Mouse (Mus musculus) activated CD4-positive, CD25-positive, alpha-beta regulatory T cell, adult 4 months (primary cell): ENCODE measurements around the gene Gm20388. TPM values are rescaled to one million over a fixed set of nuclear protein-coding genes. Genes with fewer than 3 reads are reported as not detected.

Experiments
- ATAC-seq: one replicate; pipeline ENCODE4 v1.8.0; 2017
- polyA plus RNA-seq, 2 experiments: library from polyadenylated mRNA; unstranded; fragments of 100-300 nt; shearing (Covaris generic); gene quantifications; one replicate each; pipeline ENCODE4 v1.2.1; 2017

Gm20388 gene
- polyA plus RNA-seq, 2 experiments from 2014 or later: 9.9 to 12.3 TPM

GRCm38 (mm10) chr8:122110240-122110866 lies 2199.7 kb downstream of the Gm20388 start:
- ATAC-seq: no peak

- ATAC-seq: no peak
Measured at GRCm38 (mm10) chr8:122110867-122111253, 2200.2 kb downstream of the Gm20388 start.

DNA sequence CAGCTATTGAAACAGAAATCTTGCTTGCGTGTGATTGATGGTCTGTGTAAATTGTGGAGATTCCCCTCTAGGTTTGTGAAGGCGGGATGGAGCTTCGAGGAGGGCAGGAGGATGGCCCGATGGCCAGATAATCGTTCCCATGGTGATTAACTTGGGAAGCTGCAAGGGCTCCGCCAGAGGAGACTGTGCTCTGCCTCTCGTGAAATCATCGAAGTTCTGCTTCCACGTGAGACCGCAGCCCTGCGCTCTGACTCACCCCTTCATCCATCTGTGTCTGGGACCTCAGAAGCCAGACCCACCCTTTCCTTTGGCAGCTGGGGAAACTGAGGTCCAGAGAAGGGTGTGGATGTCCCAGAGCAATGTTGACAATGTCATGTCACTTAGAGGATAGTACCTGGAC lies 2201.1 kb downstream of the Gm20388 start:
- no peak for ATAC-seq

GRCm38 (mm10) chr8:122112264-122112965 lies 2201.8 kb downstream of the Gm20388 start:
- no peak for ATAC-seq

DNA sequence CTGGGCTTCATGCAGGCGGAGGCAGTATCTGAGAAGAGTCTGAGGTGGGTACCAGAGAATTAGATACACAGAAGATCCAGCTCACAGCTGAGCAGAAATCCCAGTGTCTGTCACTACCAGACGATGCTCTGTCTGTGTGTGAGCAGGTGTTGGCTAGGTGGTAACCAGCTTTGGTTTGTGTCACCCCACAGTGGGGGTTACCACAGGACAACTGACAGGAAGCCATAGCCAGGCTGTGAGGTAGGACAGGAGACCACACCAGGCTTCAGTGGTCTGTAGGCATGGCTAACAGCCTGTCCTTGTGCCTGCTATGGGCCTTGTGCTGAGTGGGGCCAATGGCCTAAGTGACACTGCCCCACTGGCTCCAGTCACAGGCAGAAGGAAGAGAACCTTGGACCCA lies 2204.2 kb downstream of the Gm20388 start:
- no peak for ATAC-seq

DNA sequence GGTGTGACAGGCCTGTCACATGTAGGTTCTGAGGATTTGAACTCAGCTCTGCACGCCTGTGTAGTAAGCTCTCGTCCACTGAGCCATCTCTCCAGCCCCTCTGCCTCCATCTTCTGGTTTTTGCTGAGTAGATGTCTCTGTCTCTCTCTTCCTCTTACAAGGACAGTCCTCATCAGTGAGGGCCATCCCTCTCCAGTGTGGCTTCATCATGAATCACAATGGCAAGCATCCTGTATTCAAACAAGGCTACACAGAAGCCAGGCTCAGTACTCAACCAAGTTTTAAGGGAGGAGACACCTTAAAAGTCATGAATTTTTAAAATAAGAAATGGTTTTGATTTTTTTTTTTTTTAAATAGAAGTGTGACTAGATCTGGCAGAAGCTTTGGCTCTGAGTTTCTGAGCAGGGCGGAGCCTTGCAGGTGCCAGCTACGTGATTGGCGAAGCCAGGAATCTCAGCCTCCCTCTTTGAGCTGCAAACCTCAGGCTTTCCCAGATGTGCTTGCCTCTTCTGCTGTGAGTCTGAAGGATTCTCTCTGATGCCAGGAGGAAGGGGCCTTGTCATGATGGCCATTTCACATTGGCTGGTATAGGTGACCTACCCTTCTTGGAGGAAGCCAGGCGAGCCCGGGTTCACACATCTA lies 2206.2 kb downstream of the Gm20388 start:
- no peak for ATAC-seq

DNA sequence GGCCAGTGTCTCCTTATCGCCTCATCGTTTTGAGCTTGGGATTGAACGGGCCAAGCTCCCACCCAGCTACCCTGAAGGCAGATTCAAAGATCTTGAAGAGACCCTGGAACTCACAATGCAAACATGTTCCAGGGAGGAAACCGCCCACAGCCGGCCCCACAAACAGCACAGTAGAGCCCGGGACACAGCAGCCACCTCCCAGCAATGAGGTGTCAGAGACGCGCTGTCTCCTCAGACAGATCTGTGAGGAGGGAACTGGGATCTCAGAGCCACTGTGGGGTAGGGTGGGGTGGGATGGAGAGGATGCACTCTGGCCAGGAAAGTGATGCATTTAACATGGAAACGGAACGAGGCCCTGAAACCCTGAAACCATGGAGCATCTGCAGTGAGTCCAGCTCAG lies 2207.5 kb downstream of the Gm20388 start:
- ATAC-seq: no peak

GRCm38 (mm10) chr8:122118536-122118935 lies 2207.9 kb downstream of the Gm20388 start:
- ATAC-seq: no peak

DNA sequence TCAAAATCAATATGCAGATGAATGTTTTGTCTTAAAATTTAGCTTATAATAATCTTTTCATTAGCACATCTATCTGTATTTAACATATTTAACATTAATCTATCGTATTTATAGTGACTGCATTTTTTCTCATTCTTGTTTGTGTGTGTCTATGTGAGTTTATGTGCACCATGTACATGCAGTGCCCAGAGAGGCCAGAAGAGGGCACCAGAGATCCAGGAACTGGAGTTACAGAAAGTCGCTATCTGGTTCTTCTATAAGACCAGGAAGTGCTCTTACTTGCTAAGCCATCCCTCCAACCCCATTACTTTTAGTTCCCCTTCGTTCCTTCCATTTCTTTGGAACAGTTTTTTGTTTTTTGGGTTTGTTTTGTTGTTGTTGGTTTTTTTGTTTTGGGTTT lies 2213.7 kb downstream of the Gm20388 start:
- no peak for ATAC-seq

GRCm38 (mm10) chr8:122126659-122127058 lies 2216.0 kb downstream of the Gm20388 start:
- ATAC-seq: no peak

DNA sequence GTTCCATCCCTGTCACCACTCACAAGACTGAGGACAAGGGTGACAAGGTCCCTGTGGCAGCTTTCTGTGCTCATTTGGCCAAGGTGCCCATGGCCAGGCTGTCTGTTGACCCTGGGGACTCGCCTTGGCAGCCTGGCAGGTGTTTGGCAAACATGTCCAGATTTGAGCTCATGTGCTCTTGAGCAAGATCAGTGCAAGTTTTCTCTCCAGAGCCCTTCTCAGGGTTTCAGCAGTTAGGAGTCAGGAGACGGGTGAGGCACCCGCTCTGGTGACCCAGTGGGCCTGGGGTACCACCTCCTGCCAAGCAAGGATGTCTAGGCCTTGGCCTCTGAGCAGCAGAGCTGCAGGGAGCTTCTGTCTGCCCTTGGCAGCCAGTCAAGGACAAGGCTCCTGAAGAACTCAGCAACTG lies 2223.5 kb downstream of the Gm20388 start:
- ATAC-seq: no peak

- ATAC-seq: no peak
Measured at GRCm38 (mm10) chr8:122135494-122135893, 2224.9 kb downstream of the Gm20388 start.

DNA sequence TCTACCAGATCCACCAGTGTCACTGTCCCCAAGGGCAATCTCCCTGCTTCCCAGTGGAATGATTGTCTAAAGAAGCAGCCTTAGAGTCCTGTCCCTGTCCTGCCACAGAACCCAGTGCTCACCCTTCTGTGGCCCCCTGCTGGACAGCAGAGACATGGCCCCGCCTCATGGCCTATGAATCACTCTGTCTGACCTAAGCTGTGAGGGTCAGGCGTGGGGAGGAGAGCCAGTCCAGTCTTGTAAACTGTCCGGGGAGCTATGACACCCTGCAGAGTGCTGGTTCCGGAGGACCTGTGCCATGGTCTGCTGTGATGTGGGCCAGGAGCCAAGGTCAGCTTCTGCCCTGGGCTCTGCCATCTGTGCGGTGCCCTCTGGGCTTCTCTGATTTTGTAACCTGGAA lies 2229.1 kb downstream of the Gm20388 start:
- ATAC-seq: no peak

DNA sequence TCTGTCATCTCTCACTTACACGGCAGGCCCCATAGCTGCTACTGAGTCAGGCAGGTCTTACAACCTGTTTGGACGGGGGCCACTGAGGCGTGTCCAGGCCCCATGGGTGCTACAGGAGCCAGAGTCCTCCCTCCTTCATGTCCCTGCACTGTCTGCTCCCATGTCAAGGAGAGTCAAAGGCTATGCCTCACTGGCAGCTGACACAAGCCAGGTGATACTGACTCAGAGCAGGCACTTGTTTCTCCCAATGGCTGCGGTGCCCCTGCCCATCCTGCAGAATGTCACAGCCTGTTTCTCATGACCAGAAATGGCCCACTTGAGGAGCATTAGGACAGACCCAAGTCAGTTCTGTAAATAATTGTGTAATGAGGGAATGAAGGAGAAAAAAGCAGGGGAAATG lies 2229.8 kb downstream of the Gm20388 start:
- ATAC-seq: no peak

- ATAC-seq: no peak
Measured at GRCm38 (mm10) chr8:122142428-122142827, 2231.8 kb downstream of the Gm20388 start.

DNA sequence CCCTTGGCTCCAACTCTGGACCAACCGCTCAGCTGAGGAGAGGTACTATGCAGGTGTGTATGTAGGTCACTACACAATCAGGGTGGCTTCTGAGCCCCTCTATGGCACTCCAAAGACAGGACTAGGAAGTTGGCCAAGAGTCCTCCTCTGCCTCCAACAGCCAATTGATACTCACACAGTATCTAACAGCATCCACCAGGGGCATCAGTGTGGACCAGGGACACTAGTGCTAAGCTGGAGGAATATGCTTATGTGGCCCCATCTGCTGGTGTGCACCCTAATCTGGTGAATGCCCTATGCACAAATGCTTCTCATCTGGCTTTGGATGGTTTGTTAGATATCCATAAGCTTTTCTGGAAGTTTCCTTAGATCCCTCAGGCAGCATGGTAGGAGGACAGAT lies 2232.6 kb downstream of the Gm20388 start:
- no peak for ATAC-seq

- no peak for ATAC-seq
Measured at GRCm38 (mm10) chr8:122144729-122145311, 2234.2 kb downstream of the Gm20388 start.

GRCm38 (mm10) chr8:122149045-122149444 lies 2238.4 kb downstream of the Gm20388 start:
- no peak for ATAC-seq

GRCm38 (mm10) chr8:122149606-122150005 lies 2239.0 kb downstream of the Gm20388 start:
- no peak for ATAC-seq

GRCm38 (mm10) chr8:122151541-122151940 lies 2240.9 kb downstream of the Gm20388 start:
- no peak for ATAC-seq

DNA sequence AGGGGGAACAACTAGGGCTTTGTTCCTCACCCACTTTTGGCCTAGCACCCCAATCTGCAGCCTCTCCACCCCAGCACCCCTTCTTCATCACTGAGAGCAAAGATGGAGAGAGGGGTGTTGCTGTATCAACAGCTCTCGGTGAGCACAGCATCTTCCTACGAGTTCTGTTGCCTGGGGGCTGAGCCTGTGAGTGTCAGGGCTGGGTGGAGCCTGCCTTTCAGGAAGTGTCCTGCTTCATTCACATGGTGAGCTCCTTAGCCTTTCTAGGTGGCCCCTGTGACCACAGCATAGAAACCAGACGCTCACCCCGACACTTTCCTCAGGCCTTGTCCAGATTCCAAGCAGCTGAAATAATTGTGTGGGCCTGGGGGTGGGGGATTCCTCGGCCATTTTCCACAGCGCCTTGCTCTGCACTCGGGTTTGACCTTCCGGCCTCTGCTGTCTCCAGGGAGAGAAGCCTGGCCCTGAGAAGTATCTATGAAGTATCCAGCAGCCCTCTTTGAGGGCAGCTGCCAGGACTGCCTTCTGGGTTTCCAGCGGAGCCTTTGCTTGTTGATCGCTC lies 2244.5 kb downstream of the Gm20388 start:
- ATAC-seq: no peak

DNA sequence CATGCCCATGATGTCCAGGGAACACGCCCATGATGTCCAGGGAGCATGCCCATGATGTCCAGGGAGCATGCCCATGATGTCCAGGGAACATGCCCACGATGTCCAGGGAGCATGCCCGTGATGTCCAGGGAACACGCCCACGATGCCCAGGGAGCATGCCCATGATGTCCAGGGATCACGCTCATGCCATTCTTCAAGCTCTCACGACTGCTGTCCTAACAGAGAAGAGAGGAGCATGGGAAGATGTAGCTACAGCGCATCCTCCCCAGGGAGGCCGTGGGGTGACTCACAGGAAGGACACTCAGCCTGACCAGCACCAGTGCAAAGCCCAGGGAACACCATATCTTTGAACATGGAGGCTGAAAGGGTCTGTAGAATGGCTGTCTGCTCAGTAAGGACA lies 2245.3 kb downstream of the Gm20388 start:
- ATAC-seq: no peak

- no peak for ATAC-seq
Measured at GRCm38 (mm10) chr8:122157689-122158088, 2247.0 kb downstream of the Gm20388 start.
